Comparison of ENCODE assay signal across 8 mouse cellular contexts in the genomic region with DNA sequence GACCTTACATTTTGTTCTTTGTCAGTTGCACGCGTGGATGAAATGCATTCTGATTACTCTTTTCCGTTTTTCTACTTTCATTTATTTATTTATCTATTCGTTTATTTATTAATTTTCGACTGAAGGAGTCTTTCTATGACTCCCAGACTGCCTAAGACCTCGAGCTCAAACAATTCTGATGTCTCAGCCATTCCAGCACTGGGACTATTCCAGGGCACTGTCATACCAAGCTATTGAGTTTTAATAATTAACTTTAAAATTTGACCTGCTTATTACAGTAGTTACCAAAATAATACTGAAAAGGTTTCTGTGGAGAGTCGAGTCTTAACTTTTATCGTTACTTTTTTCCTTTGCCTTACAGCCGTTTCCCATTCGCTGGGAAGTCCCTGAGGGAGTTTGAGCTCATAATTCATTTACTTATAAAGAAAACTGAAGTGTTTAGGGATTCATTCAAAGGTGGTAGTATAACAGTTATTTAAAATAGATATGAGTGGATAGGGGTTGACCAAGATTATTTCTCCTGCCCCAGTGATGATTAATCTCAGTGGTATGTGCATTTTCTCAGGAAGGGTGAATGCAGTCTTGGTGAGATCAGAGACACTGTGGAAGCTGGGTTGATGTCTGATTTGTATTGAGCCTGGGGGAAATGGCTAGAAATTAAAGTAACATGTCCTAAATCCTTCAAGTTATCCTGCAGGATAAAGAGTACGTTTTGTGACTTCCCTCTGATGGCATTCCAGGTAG. TPM values are rescaled to one million over a fixed set of nuclear protein-coding genes. Genes with fewer than 3 reads are reported as not detected.
A peak's percentile ranks its signal among the peaks of the same experiment; 100 is the strongest.
DNase-seq lines count a peak whose midpoint lies in the region; ATAC-seq and TF ChIP-seq lines count a peak whose summit lies in the region.

No protein-coding gene starts in this region.

- H3K36me3 ChIP-seq in heart, adult 2 months (ENCODE audit: control insufficient read depth, insufficient read depth, low read length), result peaks cover 15% of the 10 kb centered on the region
- H3K36me3 ChIP-seq in hindbrain, embryonic 16.5 days (ENCODE audit: control insufficient read depth, insufficient read depth, low read length), result no peaks in the 10 kb centered on the region
- no peaks in the 10 kb centered on the region for H3K36me3 ChIP-seq in liver, postnatal 0 days (replicated peaks; ENCODE audit: insufficient read depth, low read length)

- peak overlapping the region; percentile 92 for H3K4me2 ChIP-seq in hindbrain, embryonic 16.5 days (ENCODE audit: low read length)
- H3K4me2 ChIP-seq in liver, postnatal 0 days (ENCODE audit: low read depth, low read length), result peak overlapping the region; percentile 79

- intact Hi-C loops in heart, adult 2 months (cut with DNase I), result no loop called here
- intact Hi-C loops in heart, postnatal 10 days (cut with DNase I), result loop anchor here (2.0 kb wide), 1 partner anchor 34 kb away; no protein-coding TSS in a partner anchor

- H3K27me3 ChIP-seq in heart, adult 2 months (ENCODE audit: control insufficient read depth, insufficient read depth, low read length), result no peaks in the 10 kb centered on the region
- no peaks in the 10 kb centered on the region for H3K27me3 ChIP-seq in hindbrain, embryonic 16.5 days (replicated peaks; ENCODE audit: control insufficient read depth, insufficient read depth, low read length)
- no peaks in the 10 kb centered on the region for H3K27me3 ChIP-seq in liver, postnatal 0 days (ENCODE audit: insufficient read depth, low read length)

- WGBS in heart, adult 2 months, result 25% methylated on average over 11 of the region's 11 CpGs
- WGBS in hindbrain, embryonic 16.5 days, result 56% methylated on average over 11 of the region's 11 CpGs
- WGBS in liver, postnatal 0 days (ENCODE audit: insufficient replicate concordance), result 25% methylated on average over 11 of the region's 11 CpGs

- no peaks in the 10 kb centered on the region for H3K9me3 ChIP-seq in hindbrain, embryonic 16.5 days (ENCODE audit: control insufficient read depth, low read length)
- H3K9me3 ChIP-seq in liver, postnatal 0 days (ENCODE audit: low read length), result no peaks in the 10 kb centered on the region

- no peak for TF ChIP-seq POLR2A in heart, adult 2 months (IDR thresholded peaks at IDR 0.05; ENCODE audit: insufficient read depth, low read depth, low read length)

- no peak overlapping the region for H3K9ac ChIP-seq in heart, adult 2 months (ENCODE audit: low read depth, low read length)
- no peak overlapping the region; the same call in 1 of the 2 replicates for H3K9ac ChIP-seq in hindbrain, embryonic 16.5 days (ENCODE audit: low read depth, low read length)
- peak overlapping the region; percentile 86 for H3K9ac ChIP-seq in liver, postnatal 0 days (replicated peaks)

- no peak for ATAC-seq in hindbrain, embryonic 16.5 days
- ATAC-seq in liver, postnatal 0 days, result no peak

- DNase-seq in heart, adult 2 months, result no peak
- DNase-seq in heart, postnatal 10 days, result no peak
- DNase-seq in NIH3T3 (ENCODE audit: low read depth), result peak; percentile 52
- no peak for DNase-seq in liver, postnatal 0 days
- DNase-seq in yolk sac, embryonic 10.5 days (ENCODE audit: low spot score), result no peak
- DNase-seq in thymus, postnatal 36 days, result no peak
- DNase-seq in thymus, postnatal 4 days, result no peak

- peaks cover 11% of the 10 kb centered on the region for H3K4me1 ChIP-seq in heart, adult 2 months (ENCODE audit: control insufficient read depth, insufficient read depth, low read length)
- H3K4me1 ChIP-seq in hindbrain, embryonic 16.5 days (ENCODE audit: control insufficient read depth, insufficient read depth, low read depth, low read length), result peaks cover 3% of the 10 kb centered on the region; the same call in 1 of the 2 replicates
- H3K4me1 ChIP-seq in liver, postnatal 0 days (ENCODE audit: insufficient read depth), result peaks cover 23% of the 10 kb centered on the region

- TF ChIP-seq EP300 in heart, adult 2 months (IDR thresholded peaks at IDR 0.05; ENCODE audit: insufficient read depth, low read depth, low read length), result no peak
- no peak for TF ChIP-seq EP300 in liver, postnatal 0 days (IDR thresholded peaks at IDR 0.05; ENCODE audit: low read depth)

- peak overlapping the region; percentile 47 for H3K4me3 ChIP-seq in heart, adult 2 months
- H3K4me3 ChIP-seq in hindbrain, embryonic 16.5 days (ENCODE audit: low read length), result peak overlapping the region; percentile 77
- peak overlapping the region; percentile 77 for H3K4me3 ChIP-seq in liver, postnatal 0 days (ENCODE audit: low read depth, low read length)

- H3K27ac ChIP-seq in heart, adult 2 months, result peak overlapping the region; percentile 81
- H3K27ac ChIP-seq in hindbrain, embryonic 16.5 days (ENCODE audit: low read depth, low read length), result no peak overlapping the region
- peak overlapping the region; percentile 93 for H3K27ac ChIP-seq in liver, postnatal 0 days (ENCODE audit: low read depth)

- no peak for TF ChIP-seq CTCF in heart, adult 2 months (IDR thresholded peaks at IDR 0.05)
- TF ChIP-seq CTCF in liver, postnatal 0 days (IDR thresholded peaks at IDR 0.05; ENCODE audit: low read depth), result no peak

- H3K79me2 ChIP-seq in heart, adult 2 months (replicated peaks; ENCODE audit: control insufficient read depth, insufficient read depth, low read length), result no peaks in the 10 kb centered on the region

RNA-seq across cellular contexts. Expression of a gene that starts 56.9 kb away (rescaled TPM):
- 10 to 100 TPM; 27.4 to 30.7 TPM for total RNA-seq in heart, adult 2 months (2021)
- 12.8 and 19.4 TPM in 2 replicates for polyA plus RNA-seq in heart, adult 2 months (2012; rRNA removed)
- 10 to 100 TPM; 42.7 to 50.4 TPM for total RNA-seq in heart, postnatal 10 days (2021)
- 35.6 and 41.6 TPM in 2 replicates for polyA plus RNA-seq in hindbrain, embryonic 16.5 days (2015; fragmentation: Nextera tagmentation; extraction: Ambion mirVana)
- 78.9 and 90.1 TPM in 2 replicates for polyA plus RNA-seq in liver, postnatal 0 days (2015; fragmentation: Nextera tagmentation; extraction: Ambion mirVana)
